Comparison of ENCODE assay signal across 13 mouse cellular contexts in genomic region chr2:166330364-166330763, GRCm38 (mm10).
A peak's percentile ranks its signal among the peaks of the same experiment; 100 is the strongest.
DNase-seq lines count a peak whose midpoint lies in the region; ATAC-seq and TF ChIP-seq lines count a peak whose summit lies in the region.
"Had no signal": no experiment of that assay in that cellular context is flagged by ENCODE, and none has a peak within 500 bp of the region (broad histone marks: within the 10 kb centered on the region; RNA-seq: fewer than 3 reads in every experiment).

No protein-coding gene starts in this region.

- WGBS in hindbrain, embryonic 10.5 days: 64% methylated on average over 6 of the region's 6 CpGs
- 46% methylated on average over 6 of the region's 6 CpGs for WGBS in hindbrain, postnatal 0 days
- 74% methylated on average over 6 of the region's 6 CpGs for WGBS in embryonic facial prominence, embryonic 10.5 days
- WGBS in neural tube, embryonic 14.5 days: 3% methylated on average over 6 of the region's 6 CpGs
- WGBS in heart, embryonic 12.5 days: 60% methylated on average over 6 of the region's 6 CpGs

- no peak for TF ChIP-seq CTCF in hindbrain, postnatal 0 days (IDR thresholded peaks at IDR 0.05; ENCODE audit: low read depth)

- H3K4me1 ChIP-seq in hindbrain, embryonic 10.5 days (replicated peaks): peaks cover 27% of the 10 kb centered on the region
- H3K4me1 ChIP-seq in hindbrain, postnatal 0 days (ENCODE audit: insufficient read depth, low read length): no peaks in the 10 kb centered on the region; the same call in 1 of the 2 replicates
- H3K4me1 ChIP-seq in embryonic facial prominence, embryonic 10.5 days: peaks cover 47% of the 10 kb centered on the region
- H3K4me1 ChIP-seq in neural tube, embryonic 14.5 days (ENCODE audit: control insufficient read depth, insufficient read depth, low read length): peaks cover 1% of the 10 kb centered on the region; the same call in 1 of the 2 replicates
- H3K4me1 ChIP-seq in heart, embryonic 12.5 days (replicated peaks): peaks cover 22% of the 10 kb centered on the region
- H3K4me1 ChIP-seq: liver, embryonic 15.5 days had no signal

- no peak overlapping the region for H3K9ac ChIP-seq in hindbrain, postnatal 0 days (replicated peaks; ENCODE audit: low read length)
- H3K9ac ChIP-seq in neural tube, embryonic 14.5 days (replicated peaks; ENCODE audit: low read depth, low read length): no peak overlapping the region
- no peak overlapping the region for H3K9ac ChIP-seq in heart, embryonic 12.5 days
- H3K9ac ChIP-seq: embryonic facial prominence, embryonic 15.5 days; liver, embryonic 15.5 days had no signal

- DNase-seq in hindbrain, embryonic 10.5 days (ENCODE audit: low spot score): peak; percentile 53
- no peak for DNase-seq in hindbrain, postnatal 0 days (ENCODE audit: low spot score)
- no peak for DNase-seq in embryonic facial prominence, embryonic 10.5 days (ENCODE audit: low spot score)
- DNase-seq in kidney, postnatal 36 days: peak; percentile 44 to 56
- DNase-seq in thymus, postnatal 25 days: no peak
- no peak for DNase-seq in frontal cortex, postnatal 10 days (ENCODE audit: low spot score in 2 of 2)
- DNase-seq: cerebellum, adult 2 months; thymus, postnatal 14 days had no signal

- H3K27ac ChIP-seq in hindbrain, embryonic 10.5 days: peak overlapping the region; percentile 76
- H3K27ac ChIP-seq in hindbrain, postnatal 0 days: no peak overlapping the region
- H3K27ac ChIP-seq in embryonic facial prominence, embryonic 10.5 days (replicated peaks): peak overlapping the region; percentile 63; the same call in 1 of the 2 replicates
- H3K27ac ChIP-seq in neural tube, embryonic 14.5 days (ENCODE audit: low read depth, low read length): no peak overlapping the region
- no peak overlapping the region for H3K27ac ChIP-seq in heart, embryonic 12.5 days (ENCODE audit: poor library complexity, severe bottlenecking)
- H3K27ac ChIP-seq: embryonic facial prominence, embryonic 15.5 days; liver, embryonic 15.5 days had no signal

- no peak for ATAC-seq in hindbrain, postnatal 0 days
- ATAC-seq in neural tube, embryonic 14.5 days (ENCODE audit: low read depth): peak; percentile 54; the same call in 1 of the 2 replicates
- no peak for ATAC-seq in heart, embryonic 12.5 days (ENCODE audit: insufficient number of reproducible peaks, low FRiP score)

- no peak overlapping the region for H3K4me3 ChIP-seq in hindbrain, embryonic 10.5 days
- H3K4me3 ChIP-seq in hindbrain, postnatal 0 days (ENCODE audit: low read length): no peak overlapping the region
- no peak overlapping the region for H3K4me3 ChIP-seq in embryonic facial prominence, embryonic 10.5 days
- no peak overlapping the region for H3K4me3 ChIP-seq in neural tube, embryonic 14.5 days (ENCODE audit: low read depth, low read length)
- H3K4me3 ChIP-seq in heart, embryonic 12.5 days: no peak overlapping the region
- H3K4me3 ChIP-seq: embryonic facial prominence, embryonic 15.5 days; liver, embryonic 15.5 days; myocyte had no signal

- H3K36me3 ChIP-seq in hindbrain, embryonic 10.5 days: no peaks in the 10 kb centered on the region
- H3K36me3 ChIP-seq in hindbrain, postnatal 0 days (ENCODE audit: insufficient read depth, low read length): no peaks in the 10 kb centered on the region
- H3K36me3 ChIP-seq in embryonic facial prominence, embryonic 10.5 days (replicated peaks): no peaks in the 10 kb centered on the region
- H3K36me3 ChIP-seq in neural tube, embryonic 14.5 days (ENCODE audit: control insufficient read depth, insufficient read depth, low read length): no peaks in the 10 kb centered on the region
- no peaks in the 10 kb centered on the region for H3K36me3 ChIP-seq in heart, embryonic 12.5 days
- H3K36me3 ChIP-seq: embryonic facial prominence, embryonic 15.5 days; liver, embryonic 15.5 days had no signal

- H3K4me2 ChIP-seq in hindbrain, postnatal 0 days (ENCODE audit: low read depth, low read length): no peak overlapping the region
- H3K4me2 ChIP-seq in neural tube, embryonic 14.5 days (ENCODE audit: low read depth, low read length): no peak overlapping the region
- H3K4me2 ChIP-seq in heart, embryonic 12.5 days: no peak overlapping the region
- H3K4me2 ChIP-seq: embryonic facial prominence, embryonic 15.5 days; liver, embryonic 15.5 days had no signal

- H3K9me3 ChIP-seq in hindbrain, embryonic 10.5 days: no peaks in the 10 kb centered on the region
- H3K9me3 ChIP-seq in hindbrain, postnatal 0 days (ENCODE audit: low read length): no peaks in the 10 kb centered on the region
- no peaks in the 10 kb centered on the region for H3K9me3 ChIP-seq in embryonic facial prominence, embryonic 10.5 days
- no peaks in the 10 kb centered on the region for H3K9me3 ChIP-seq in neural tube, embryonic 14.5 days (ENCODE audit: control insufficient read depth, low read length)
- no peaks in the 10 kb centered on the region for H3K9me3 ChIP-seq in heart, embryonic 12.5 days (replicated peaks)
- H3K9me3 ChIP-seq: embryonic facial prominence, embryonic 15.5 days; liver, embryonic 15.5 days had no signal

- peaks cover 29% of the 10 kb centered on the region for H3K27me3 ChIP-seq in hindbrain, embryonic 10.5 days (ENCODE audit: insufficient read depth, poor library complexity, severe bottlenecking)
- 0 out of 2 replicates have a peak, but pooled peaks cover under 1% of the 10 kb centered on the region for H3K27me3 ChIP-seq in hindbrain, postnatal 0 days (ENCODE audit: insufficient read depth, low read length)
- H3K27me3 ChIP-seq in embryonic facial prominence, embryonic 10.5 days (replicated peaks; ENCODE audit: low read depth, poor library complexity, severe bottlenecking): no peaks in the 10 kb centered on the region; the same call in 1 of the 2 replicates
- no peaks in the 10 kb centered on the region for H3K27me3 ChIP-seq in neural tube, embryonic 14.5 days (ENCODE audit: control insufficient read depth, insufficient read depth, low read length)
- no peaks in the 10 kb centered on the region for H3K27me3 ChIP-seq in heart, embryonic 12.5 days (replicated peaks)
- H3K27me3 ChIP-seq: embryonic facial prominence, embryonic 15.5 days; liver, embryonic 15.5 days had no signal

Comparison
In these comparisons a context has a peak if more than half of its experiments do, and no peak if none do; other contexts are left out.
1. DNase-seq: peak in hindbrain, embryonic 10.5 days (single experiment) and kidney, postnatal 36 days (2 of 2); none in hindbrain, postnatal 0 days (single experiment), embryonic facial prominence, embryonic 10.5 days (single experiment), thymus, postnatal 25 days (single experiment) and frontal cortex, postnatal 10 days (0 of 2).
2. H3K27ac ChIP-seq: peak in hindbrain, embryonic 10.5 days (single experiment) and embryonic facial prominence, embryonic 10.5 days (single experiment); none in hindbrain, postnatal 0 days (single experiment), neural tube, embryonic 14.5 days (single experiment) and heart, embryonic 12.5 days (single experiment).